Mouse (Mus musculus) liver, embryonic 12.5 days (tissue): Measurements from ENCODE around the gene Rsc1a1. TPM values are rescaled to one million over a fixed set of nuclear protein-coding genes. Genes with fewer than 3 reads are reported as not detected.

Experiments used
- polyA plus RNA-seq: library from polyadenylated mRNA; unstranded; fragments of >200 nt; fragmentation: Nextera tagmentation; extraction: Ambion mirVana; gene quantifications from 2 replicates; pipeline ENCODE4 v1.2.1, GENCODE M21; 2016

Rsc1a1 gene
- polyA plus RNA-seq, 1 experiment from 2014 or later = 0.74 TPM

Other genes starting within 250 kb of the Rsc1a1 start
- gene Srarp, start 249.5 kb downstream of the Rsc1a1 start, polyA plus RNA-seq = not detected in 2 replicates
- 15.6 and 16.8 TPM in 2 replicates for gene Zbtb17, start 240.9 kb downstream of the Rsc1a1 start, polyA plus RNA-seq
- 9.1 and 9.2 TPM in 2 replicates for gene Spen, start 147.0 kb downstream of the Rsc1a1 start, polyA plus RNA-seq
- gene Fblim1, start 79.5 kb downstream of the Rsc1a1 start, polyA plus RNA-seq = 4.0 and 5.3 TPM in 2 replicates
- gene Tmem82, start 67.0 kb downstream of the Rsc1a1 start, polyA plus RNA-seq = 3.2 and 3.6 TPM in 2 replicates
- gene Slc25a34, start 61.8 kb downstream of the Rsc1a1 start, polyA plus RNA-seq = not detected in 2 replicates
- 1.9 and 2.4 TPM in 2 replicates for gene Plekhm2, start 20.7 kb downstream of the Rsc1a1 start, polyA plus RNA-seq
- 28.0 and 28.6 TPM in 2 replicates for gene Ddi2, start 37.8 kb upstream of the Rsc1a1 start, polyA plus RNA-seq
- gene Agmat, start 61.1 kb upstream of the Rsc1a1 start, polyA plus RNA-seq = 16.0 and 16.3 TPM in 2 replicates
- 3.1 and 3.2 TPM in 2 replicates for gene Dnajc16, start 105.3 kb upstream of the Rsc1a1 start, polyA plus RNA-seq
- gene Casp9, start 108.0 kb upstream of the Rsc1a1 start, polyA plus RNA-seq = 13.5 and 14.5 TPM in 2 replicates
- not detected in 2 replicates for gene Cela2a, start 140.6 kb upstream of the Rsc1a1 start, polyA plus RNA-seq
- not detected in 2 replicates for gene Ctrc, start 160.8 kb upstream of the Rsc1a1 start, polyA plus RNA-seq
- 75.0 and 75.6 TPM in 2 replicates for gene Efhd2, start 189.3 kb upstream of the Rsc1a1 start, polyA plus RNA-seq